Mouse (Mus musculus): Measurements from ENCODE around the gene Mmp23. TPM values are rescaled to one million over a fixed set of nuclear protein-coding genes. Genes with fewer than 3 reads are reported as not detected.
"Not testable (repeated sequence)": the region's sequence is repeated elsewhere in the genome, so short reads cannot be mapped to it uniquely, and the experiment has no call there.

Mmp23 gene
- polyA plus RNA-seq, 1 experiment from 2014 or later: 5.9 TPM

- no peak for ATAC-seq (ENCODE audit: low FRiP score)
- Histone ChIP-seq H3K36me3 (no peaks in the 10 kb centered on the region), H3K4me1 (peaks cover 11% of the 10 kb centered on the region), H3K4me2 (replicated peaks) (no peak overlapping the region), H3K27ac (no peak overlapping the region), H3K9me3 (replicated peaks) (no peaks in the 10 kb centered on the region), H3K9ac (no peak overlapping the region), H3K27me3 (no peaks in the 10 kb centered on the region), H3K4me3 (no peak overlapping the region)
- 65% methylated on average over 2 of the region's 2 CpGs for WGBS
These were observed 18.9 kb upstream of the Mmp23 start for GRCm38 (mm10) chr4:155672082-155672481.

- not testable (repeated sequence) for ATAC-seq (ENCODE audit: low FRiP score); H3K4me2 ChIP-seq (replicated peaks)
- WGBS: 56% methylated on average over 4 of the region's 4 CpGs
These were observed 17.1 kb upstream of the Mmp23 start for GRCm38 (mm10) chr4:155670236-155670635.

GRCm38 (mm10) chr4:155669598-155670075, 16.5 kb upstream of the Mmp23 start:
- peaks cover 11% of the 10 kb centered on the region for H3K4me1 ChIP-seq
- WGBS: under 1% methylated on average over 8 of the region's 8 CpGs
- H3K4me2 ChIP-seq (replicated peaks): peak overlapping the region; percentile 91
- H3K9me3 ChIP-seq (replicated peaks): no peaks in the 10 kb centered on the region
- H3K36me3 ChIP-seq: peaks cover 6% of the 10 kb centered on the region; the same call in 1 of the 2 replicates
- peak; percentile 13 for ATAC-seq (ENCODE audit: low FRiP score)
- no peaks in the 10 kb centered on the region for H3K27me3 ChIP-seq
- H3K27ac ChIP-seq: no peak overlapping the region
- peak overlapping the region; percentile 76 for H3K4me3 ChIP-seq
- H3K9ac ChIP-seq: no peak overlapping the region

More at GRCm38 (mm10) chr4:155670236-155670635, 17.1 kb upstream of the Mmp23 start:
- H3K9ac ChIP-seq; H3K36me3 ChIP-seq; H3K27me3 ChIP-seq; H3K9me3 ChIP-seq (replicated peaks); H3K4me3 ChIP-seq; H3K27ac ChIP-seq: not testable (repeated sequence)
- peaks cover 11% of the 10 kb centered on the region for H3K4me1 ChIP-seq

- Histone ChIP-seq H3K27ac (peak within 1 kb of the TSS; percentile 83), H3K9ac (peak within 1 kb of the TSS; percentile 69), H3K27me3 (no peaks in the 10 kb centered on the region), H3K36me3 (peaks cover 6% of the 10 kb centered on the region; the same call in 1 of the 2 replicates), H3K4me3 (peak within 1 kb of the TSS; percentile 76), H3K4me2 (replicated peaks) (peak within 1 kb of the TSS; percentile 91), H3K4me1 (peaks cover 11% of the 10 kb centered on the region), H3K9me3 (replicated peaks) (no peaks in the 10 kb centered on the region)
- peak; percentile 99 for ATAC-seq (ENCODE audit: low FRiP score)
- under 1% methylated on average over 73 of the region's 73 CpGs for WGBS
These were observed 15.8 kb upstream of the Mmp23 start, which contains the start of gene Mib2 for GRCm38 (mm10) chr4:155668689-155669597. Gene Mib2, minus strand, starts transcription at chr4:155669198.

GRCm38 (mm10) chr4:155666903-155667302, 13.7 kb upstream of the Mmp23 start:
- no peak overlapping the region for H3K4me3 ChIP-seq
- H3K27me3 ChIP-seq: no peaks in the 10 kb centered on the region
- peaks cover 11% of the 10 kb centered on the region for H3K4me1 ChIP-seq
- no peak overlapping the region for H3K9ac ChIP-seq
- H3K9me3 ChIP-seq (replicated peaks): no peaks in the 10 kb centered on the region
- no peak overlapping the region for H3K4me2 ChIP-seq (replicated peaks)
- no peak overlapping the region for H3K27ac ChIP-seq
- peaks cover 9% of the 10 kb centered on the region; the same call in 1 of the 2 replicates for H3K36me3 ChIP-seq
- no peak for ATAC-seq (ENCODE audit: low FRiP score)

- no peak overlapping the region for H3K4me2 ChIP-seq (replicated peaks)
- H3K9me3 ChIP-seq (replicated peaks): no peaks in the 10 kb centered on the region
- H3K36me3 ChIP-seq: peaks cover 42% of the 10 kb centered on the region
- no peaks in the 10 kb centered on the region for H3K4me1 ChIP-seq
- no peak overlapping the region for H3K9ac ChIP-seq
- WGBS: 85% methylated on average over 12 of the region's 12 CpGs
- H3K27me3 ChIP-seq: peaks cover 17% of the 10 kb centered on the region
- ATAC-seq (ENCODE audit: low FRiP score): no peak
- no peak overlapping the region for H3K27ac ChIP-seq
- H3K4me3 ChIP-seq: no peak overlapping the region
These were observed 7.5 kb upstream of the Mmp23 start for GRCm38 (mm10) chr4:155660641-155661040.

GRCm38 (mm10) chr4:155658961-155659360, 5.8 kb upstream of the Mmp23 start:
- H3K27ac ChIP-seq: no peak overlapping the region
- H3K4me2 ChIP-seq (replicated peaks): no peak overlapping the region
- peaks cover 14% of the 10 kb centered on the region for H3K4me1 ChIP-seq
- H3K27me3 ChIP-seq: peaks cover 34% of the 10 kb centered on the region
- ATAC-seq (ENCODE audit: low FRiP score): no peak
- H3K36me3 ChIP-seq: peaks cover 36% of the 10 kb centered on the region
- H3K4me3 ChIP-seq: no peak overlapping the region
- no peak overlapping the region for H3K9ac ChIP-seq
- H3K9me3 ChIP-seq (replicated peaks): no peaks in the 10 kb centered on the region
- 93% methylated on average over 10 of the region's 10 CpGs for WGBS

GRCm38 (mm10) chr4:155656214-155656751, 3.1 kb upstream of the Mmp23 start:
- no peaks in the 10 kb centered on the region for H3K9me3 ChIP-seq (replicated peaks)
- 89% methylated on average over 13 of the region's 13 CpGs for WGBS
- H3K36me3 ChIP-seq: peaks cover 37% of the 10 kb centered on the region
- H3K27ac ChIP-seq: no peak overlapping the region
- H3K4me3 ChIP-seq: no peak overlapping the region
- no peak overlapping the region for H3K9ac ChIP-seq
- H3K4me1 ChIP-seq: peaks cover 32% of the 10 kb centered on the region
- H3K27me3 ChIP-seq: peaks cover 61% of the 10 kb centered on the region
- H3K4me2 ChIP-seq (replicated peaks): no peak overlapping the region
- no peak for ATAC-seq (ENCODE audit: low FRiP score)

- WGBS: 2% methylated on average over 52 of the region's 52 CpGs
- H3K4me1 ChIP-seq: peaks cover 32% of the 10 kb centered on the region
- no peaks in the 10 kb centered on the region for H3K9me3 ChIP-seq (replicated peaks)
- peak overlapping the region; percentile 56 for H3K9ac ChIP-seq
- ATAC-seq (ENCODE audit: low FRiP score): peak; percentile 55
- H3K27ac ChIP-seq: no peak overlapping the region
- H3K36me3 ChIP-seq: peaks cover 45% of the 10 kb centered on the region
- H3K27me3 ChIP-seq: peaks cover 71% of the 10 kb centered on the region
- H3K4me2 ChIP-seq (replicated peaks): peak overlapping the region; percentile 65
- peak overlapping the region; percentile 34 for H3K4me3 ChIP-seq
These were observed 1.5 kb upstream of the Mmp23 start for GRCm38 (mm10) chr4:155654456-155655298.

- H3K4me1 ChIP-seq: peaks cover 32% of the 10 kb centered on the region
- H3K27ac ChIP-seq: no peak overlapping the region
- H3K36me3 ChIP-seq: peaks cover 49% of the 10 kb centered on the region
- H3K4me3 ChIP-seq: peak overlapping the region; percentile 34
- under 1% methylated on average over 6 of the region's 6 CpGs for WGBS
- peak overlapping the region; percentile 65 for H3K4me2 ChIP-seq (replicated peaks)
- no peak for ATAC-seq (ENCODE audit: low FRiP score)
- no peak overlapping the region; the same call in 1 of the 2 replicates for H3K9ac ChIP-seq
- peaks cover 71% of the 10 kb centered on the region for H3K27me3 ChIP-seq
- no peaks in the 10 kb centered on the region for H3K9me3 ChIP-seq (replicated peaks)
These were observed 935 bp upstream of the Mmp23 start for GRCm38 (mm10) chr4:155654183-155654455.

GRCm38 (mm10) chr4:155653451-155654182, 433 bp upstream of the Mmp23 start:
- Histone ChIP-seq H3K27me3 (peaks cover 71% of the 10 kb centered on the region), H3K27ac (no peak overlapping the region), H3K9me3 (replicated peaks) (no peaks in the 10 kb centered on the region), H3K4me1 (peaks cover 32% of the 10 kb centered on the region), H3K36me3 (peaks cover 49% of the 10 kb centered on the region), H3K4me3 (peak overlapping the region; percentile 34), H3K9ac (peak overlapping the region; percentile 67), H3K4me2 (replicated peaks) (peak overlapping the region; percentile 65)
- WGBS: under 1% methylated on average over 31 of the region's 31 CpGs
- 0 out of 2 replicates have a peak, but pooled peaks have one; percentile 29 for ATAC-seq (ENCODE audit: low FRiP score)
